Mouse (Mus musculus): Measurements from ENCODE around the gene Vmn1r152. TPM values are rescaled to one million over a fixed set of nuclear protein-coding genes. Genes with fewer than 3 reads are reported as not detected.
"Not testable (repeated sequence)": the region's sequence is repeated elsewhere in the genome, so short reads cannot be mapped to it uniquely, and the experiment has no call there.

Gene Vmn1r152
- not detected in 2 replicates for polyA plus RNA-seq (2012; rRNA removed)

DNA sequence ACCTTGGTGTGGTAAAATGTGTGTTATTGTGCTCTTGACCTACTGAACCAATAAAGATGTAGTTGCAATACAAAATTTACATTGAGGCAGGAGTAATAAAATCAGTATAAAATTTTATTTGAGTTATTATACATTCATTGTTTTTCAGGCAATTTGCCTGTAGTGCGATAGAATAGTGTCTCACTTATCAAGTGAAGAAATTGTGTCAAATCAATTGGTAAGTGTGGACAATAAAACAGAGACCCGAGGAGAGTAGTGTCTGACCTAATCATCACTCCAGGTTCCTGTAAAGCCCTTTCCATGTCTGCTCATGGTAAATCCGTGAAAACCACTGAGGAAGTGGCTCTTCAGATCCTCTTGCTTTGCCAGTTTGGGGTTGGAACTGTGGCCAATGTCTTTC is at the start of gene Vmn1r152:
Gene Vmn1r152, plus strand, starts transcription at position 301 of the 400 bp plus-strand sequence.
- H3K27ac ChIP-seq (ENCODE audit: insufficient read depth, low read depth, low read length); H3K27me3 ChIP-seq (replicated peaks; ENCODE audit: control insufficient read depth, insufficient read depth, low read length); H3K4me3 ChIP-seq (ENCODE audit: insufficient read depth, low read depth, low read length); H3K36me3 ChIP-seq (ENCODE audit: control insufficient read depth, insufficient read depth, low read length); H3K4me1 ChIP-seq (ENCODE audit: control insufficient read depth, insufficient read depth, low read length); DNase-seq: not testable (repeated sequence)
- WGBS = no CpG with 5 or more reads among the region's 3 CpGs

DNA sequence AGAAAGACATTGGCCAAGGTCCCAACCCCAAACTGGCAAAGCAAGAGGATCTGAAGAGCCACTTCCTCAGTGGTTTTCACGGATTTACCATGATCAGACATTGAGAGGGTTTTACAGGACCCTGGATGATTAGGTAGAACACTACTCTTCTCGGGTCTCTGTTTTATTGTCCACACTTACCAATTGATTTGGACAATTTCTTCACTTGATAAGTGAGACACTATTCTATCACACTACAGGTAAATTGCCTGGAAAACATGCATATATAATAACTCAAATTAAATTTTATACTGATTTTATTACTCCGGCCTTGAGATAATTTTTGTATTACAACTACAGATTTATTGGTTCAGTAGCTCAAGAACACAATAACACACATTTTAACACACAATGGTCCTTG is 23.2 kb upstream of the Vmn1r152 start, which contains the start of gene Vmn1r151:
Gene Vmn1r151, minus strand, starts transcription at position 101 of the 400 bp plus-strand sequence.
- DNase-seq; H3K27ac ChIP-seq (ENCODE audit: insufficient read depth, low read depth, low read length); H3K27me3 ChIP-seq (replicated peaks; ENCODE audit: control insufficient read depth, insufficient read depth, low read length); H3K36me3 ChIP-seq (ENCODE audit: control insufficient read depth, insufficient read depth, low read length); H3K4me1 ChIP-seq (ENCODE audit: control insufficient read depth, insufficient read depth, low read length); H3K4me3 ChIP-seq (ENCODE audit: insufficient read depth, low read depth, low read length): not testable (repeated sequence)
- 37% methylated on average over 2 of the region's 3 CpGs for WGBS

DNA sequence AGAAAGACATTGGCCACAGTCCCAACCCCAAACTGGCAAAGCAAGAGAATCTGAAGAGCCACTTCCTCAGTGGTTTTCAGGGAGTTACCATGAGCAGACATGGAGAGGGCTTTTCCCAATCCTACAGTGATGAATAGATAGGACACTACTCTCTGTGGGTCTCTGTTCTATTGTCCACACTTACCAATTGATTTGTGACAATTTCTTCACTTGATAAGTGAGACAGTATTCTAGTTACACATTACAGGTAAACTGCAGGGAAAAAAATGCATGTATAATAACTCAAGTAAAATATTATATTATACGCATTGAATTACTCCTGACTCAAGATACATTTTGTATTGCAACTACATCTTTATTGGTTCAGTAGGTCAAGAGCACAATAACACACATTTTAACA is 12.0 kb downstream of the Vmn1r152 start, which contains the start of gene Gm8677:
Gene Gm8677, minus strand, starts transcription at position 101 of the 400 bp plus-strand sequence.
- DNase-seq; H3K4me1 ChIP-seq (ENCODE audit: control insufficient read depth, insufficient read depth, low read length); H3K4me3 ChIP-seq (ENCODE audit: insufficient read depth, low read depth, low read length); H3K36me3 ChIP-seq (ENCODE audit: control insufficient read depth, insufficient read depth, low read length); H3K27me3 ChIP-seq (replicated peaks; ENCODE audit: control insufficient read depth, insufficient read depth, low read length); H3K27ac ChIP-seq (ENCODE audit: insufficient read depth, low read depth, low read length): not testable (repeated sequence)
- no CpG with 5 or more reads among the region's 1 CpGs for WGBS

DNA sequence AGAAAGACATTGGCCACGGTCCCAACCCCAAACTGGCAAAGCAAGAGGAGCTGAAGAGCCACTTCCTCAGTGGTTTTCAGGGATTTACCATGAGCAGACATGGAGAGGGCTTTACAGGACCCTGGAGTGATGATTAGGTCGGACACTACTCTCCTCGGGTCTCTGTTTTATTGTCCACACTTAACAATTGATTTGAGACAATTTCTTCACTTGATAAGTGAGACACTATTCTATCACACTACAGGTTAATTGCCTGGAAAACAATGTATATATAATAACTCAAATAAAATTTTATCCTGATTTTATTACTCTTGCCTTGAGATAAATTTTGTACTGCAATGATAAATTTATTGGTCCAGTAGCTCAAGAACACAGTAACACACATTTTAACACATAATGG is 42.5 kb downstream of the Vmn1r152 start, which contains the start of gene Gm4201:
Gene Gm4201, minus strand, starts transcription at position 101 of the 400 bp plus-strand sequence.
- H3K4me1 ChIP-seq (ENCODE audit: control insufficient read depth, insufficient read depth, low read length); DNase-seq; H3K27me3 ChIP-seq (replicated peaks; ENCODE audit: control insufficient read depth, insufficient read depth, low read length); H3K27ac ChIP-seq (ENCODE audit: insufficient read depth, low read depth, low read length); H3K36me3 ChIP-seq (ENCODE audit: control insufficient read depth, insufficient read depth, low read length); H3K4me3 ChIP-seq (ENCODE audit: insufficient read depth, low read depth, low read length): not testable (repeated sequence)
- WGBS = no CpG with 5 or more reads among the region's 3 CpGs

Other genes starting within 250 kb of the Vmn1r152 start
- not detected in 2 replicates for gene Gm4187, start 193.2 kb upstream of the Vmn1r152 start, polyA plus RNA-seq (2012; rRNA removed)
- gene Gm8660, start 151.9 kb upstream of the Vmn1r152 start, polyA plus RNA-seq (2012; rRNA removed) = not detected in 2 replicates
- not detected in 2 replicates for gene Vmn1r148, start 109.4 kb upstream of the Vmn1r152 start, polyA plus RNA-seq (2012; rRNA removed)
- not detected in 2 replicates for gene Vmn1r149, start 84.7 kb upstream of the Vmn1r152 start, polyA plus RNA-seq (2012; rRNA removed)
- not detected in 2 replicates for gene Gm10665, start 58.9 kb upstream of the Vmn1r152 start, polyA plus RNA-seq (2012; rRNA removed)
- not detected in 2 replicates for gene Vmn1r151, start 23.3 kb upstream of the Vmn1r152 start, polyA plus RNA-seq (2012; rRNA removed)
- not detected in 2 replicates for gene Gm8677, start 11.9 kb downstream of the Vmn1r152 start, polyA plus RNA-seq (2012; rRNA removed)
- not detected in 2 replicates for gene Gm4201, start 42.4 kb downstream of the Vmn1r152 start, polyA plus RNA-seq (2012; rRNA removed)
- not detected in 2 replicates for gene Gm4565, start 65.2 kb downstream of the Vmn1r152 start, polyA plus RNA-seq (2012; rRNA removed)
- not detected in 2 replicates for gene Vmn1r155, start 135.1 kb downstream of the Vmn1r152 start, polyA plus RNA-seq (2012; rRNA removed)
- gene Gm8693, start 169.3 kb downstream of the Vmn1r152 start, polyA plus RNA-seq (2012; rRNA removed) = not detected in 2 replicates
- gene Gm4567, start 196.7 kb downstream of the Vmn1r152 start, polyA plus RNA-seq (2012; rRNA removed) = not detected in 2 replicates
- not detected in 2 replicates for gene Vmn1r157, start 238.7 kb downstream of the Vmn1r152 start, polyA plus RNA-seq (2012; rRNA removed)

Data from kidney, adult 2 months (tissue).